Mouse (Mus musculus): ENCODE measurements around the gene Dnajb6. TPM values are rescaled to one million over a fixed set of nuclear protein-coding genes. Genes with fewer than 3 reads are reported as not detected.

Dnajb6 gene
- total RNA-seq, 2 experiments from 2014 or later = 164 to 167 TPM

GRCm38 (mm10) chr5:29847494-29847893 lies 112.0 kb downstream of the Dnajb6 start:
- no peak for DNase-seq (ENCODE audit: low spot score in 2 of 2)

- no peak for DNase-seq (ENCODE audit: low spot score in 2 of 2)
These were observed 112.6 kb downstream of the Dnajb6 start for GRCm38 (mm10) chr5:29848091-29848490.

GRCm38 (mm10) chr5:29852376-29852775 lies 116.9 kb downstream of the Dnajb6 start:
- no peak for DNase-seq (ENCODE audit: low spot score in 2 of 2)

GRCm38 (mm10) chr5:29853035-29853434 lies 117.5 kb downstream of the Dnajb6 start:
- no peak for DNase-seq (ENCODE audit: low spot score in 2 of 2)

- DNase-seq (ENCODE audit: low spot score in 2 of 2) = no peak
These were observed 118.9 kb downstream of the Dnajb6 start for GRCm38 (mm10) chr5:29854376-29854775.

GRCm38 (mm10) chr5:29854971-29855370 lies 119.5 kb downstream of the Dnajb6 start:
- no peak for DNase-seq (ENCODE audit: low spot score in 2 of 2)

GRCm38 (mm10) chr5:29861522-29861921 lies 126.0 kb downstream of the Dnajb6 start:
- no peak for DNase-seq (ENCODE audit: low spot score in 2 of 2)

GRCm38 (mm10) chr5:29862388-29862787 lies 126.9 kb downstream of the Dnajb6 start:
- DNase-seq (ENCODE audit: low spot score in 2 of 2) = no peak

- DNase-seq (ENCODE audit: low spot score in 2 of 2) = no peak
These were observed 128.8 kb downstream of the Dnajb6 start for GRCm38 (mm10) chr5:29864291-29864737.

- DNase-seq (ENCODE audit: low spot score in 2 of 2) = no peak
These were observed 129.5 kb downstream of the Dnajb6 start for GRCm38 (mm10) chr5:29864994-29865393.

Other genes starting within 250 kb of the Dnajb6 start
- gene Ube3c, start 166.4 kb upstream of the Dnajb6 start, total RNA-seq (2021) = 10 to 100 TPM; 70.1 to 73.0 TPM
- gene Gm5129, start 248 bp downstream of the Dnajb6 start, total RNA-seq (2021) = not detected